Mouse (Mus musculus) midbrain, embryonic 16.5 days (tissue): ENCODE measurements around the gene Rab39. TPM values are rescaled to one million over a fixed set of nuclear protein-coding genes. Genes with fewer than 3 reads are reported as not detected.
A peak's percentile ranks its signal among the peaks of the same experiment; 100 is the strongest.

ENCODE experiments used
- ATAC-seq: fragments of 200-750 bp; cut with Nextera tagmentation; 2 replicates; pipeline ENCODE4 v1.8.0; 2017; ENCODE audit warnings: moderate TSS enrichment
- H3K27ac ChIP-seq: fragments of 300-500 bp; sonication (generic); 2 replicates; pipeline ENCODE4 v1.5.1; 2014; ENCODE audit warnings: mild to moderate bottlenecking, low read length, mixed read lengths
- H3K27me3 ChIP-seq: fragments of 300-500 bp; sonication (generic); 2 replicates; pipeline ENCODE4 v1.6.1; 2014; ENCODE audit warnings: low read depth, low read length, mixed read lengths; ENCODE audit not compliant: control insufficient read depth, insufficient read depth
- H3K36me3 ChIP-seq: fragments of 300-500 bp; sonication (generic); 2 replicates; pipeline ENCODE4 v1.6.1; 2014; ENCODE audit warnings: mild to moderate bottlenecking, low read length, moderate library complexity, mixed read lengths; ENCODE audit not compliant: control insufficient read depth, insufficient read depth
- H3K4me1 ChIP-seq: fragments of 300-500 bp; sonication (generic); 2 replicates; pipeline ENCODE4 v1.6.1; 2014; ENCODE audit warnings: mild to moderate bottlenecking, low read length, mixed read lengths; ENCODE audit not compliant: control insufficient read depth, insufficient read depth
- H3K4me2 ChIP-seq: fragments of 300-500 bp; sonication (generic); 2 replicates; pipeline ENCODE4 v1.6.1; 2014; ENCODE audit warnings: mild to moderate bottlenecking, low read length, mixed read lengths
- H3K4me3 ChIP-seq: fragments of 300-500 bp; sonication (generic); 2 replicates; pipeline ENCODE4 v1.5.1; 2014; ENCODE audit warnings: low read depth, mild to moderate bottlenecking, low read length, moderate library complexity, mixed read lengths
- H3K9ac ChIP-seq: fragments of 300-500 bp; sonication (generic); 2 replicates; pipeline ENCODE4 v1.6.1; 2014; ENCODE audit warnings: low read depth, low read length, mixed read lengths
- H3K9me3 ChIP-seq: fragments of 300-500 bp; sonication (generic); replicated peaks from 2 replicates; pipeline ENCODE4 v1.6.1; 2014; ENCODE audit warnings: mild to moderate bottlenecking, low read length, mixed read lengths; ENCODE audit not compliant: control insufficient read depth, poor library complexity, severe bottlenecking
- WGBS: fragments of 180-500 bp; shearing (Covaris S2); extraction: QIAGEN DNeasy Blood & Tissue Kit; methylation state at CpG from one replicate; pipeline ENCODE4 v1.1.7; 2014; 5-methylcytosine and 5-hydroxymethylcytosine counted together
- polyA plus RNA-seq: library from polyadenylated mRNA; unstranded; fragments of >200 nt; fragmentation: Nextera tagmentation; extraction: Ambion mirVana; gene quantifications from 2 replicates; pipeline ENCODE4 v1.2.1, GENCODE M21; 2015

The Rab39 gene
- 2.0 and 2.2 TPM in 2 replicates for polyA plus RNA-seq

GRCm38 (mm10) chr9:53705992-53706696 is at the start of gene Rab39:
Gene Rab39 (minus strand): TSS chr9:53706232.
- no peak within 1 kb of the TSS for H3K27ac ChIP-seq
- WGBS, result under 1% methylated on average over 47 of the region's 49 CpGs
- H3K4me3 ChIP-seq, result peak within 1 kb of the TSS; percentile 59
- H3K9ac ChIP-seq, result peak within 1 kb of the TSS; percentile 60
- peak within 1 kb of the TSS; percentile 81 for H3K4me2 ChIP-seq
- H3K9me3 ChIP-seq, result no peaks in the 10 kb centered on the region
- H3K4me1 ChIP-seq, result peaks cover 8% of the 10 kb centered on the region; the same call in 1 of the 2 replicates
- H3K36me3 ChIP-seq, result no peaks in the 10 kb centered on the region
- peak; percentile 96 for ATAC-seq
- H3K27me3 ChIP-seq, result no peaks in the 10 kb centered on the region

GRCm38 (mm10) chr9:53754801-53755200 is 48.8 kb upstream of the Rab39 start:
- H3K4me3 ChIP-seq, result no peak overlapping the region
- H3K4me1 ChIP-seq, result no peaks in the 10 kb centered on the region
- no peaks in the 10 kb centered on the region for H3K9me3 ChIP-seq
- no peak overlapping the region for H3K27ac ChIP-seq
- H3K9ac ChIP-seq, result no peak overlapping the region
- peaks cover 2% of the 10 kb centered on the region; the same call in 1 of the 2 replicates for H3K27me3 ChIP-seq
- H3K4me2 ChIP-seq, result no peak overlapping the region
- no peak for ATAC-seq
- no peaks in the 10 kb centered on the region for H3K36me3 ChIP-seq

- H3K36me3 ChIP-seq, result no peaks in the 10 kb centered on the region
- no peaks in the 10 kb centered on the region for H3K9me3 ChIP-seq
- no peak overlapping the region for H3K4me3 ChIP-seq
- no peak overlapping the region for H3K4me2 ChIP-seq
- 51% methylated on average over 5 of the region's 5 CpGs for whole genome bisulfite sequencing
- H3K27ac ChIP-seq, result no peak overlapping the region
- ATAC-seq, result no peak
- no peak overlapping the region for H3K9ac ChIP-seq
- no peaks in the 10 kb centered on the region for H3K4me1 ChIP-seq
- peaks cover 2% of the 10 kb centered on the region; the same call in 1 of the 2 replicates for H3K27me3 ChIP-seq
Measured at GRCm38 (mm10) chr9:53750899-53751298, 44.9 kb upstream of the Rab39 start.

GRCm38 (mm10) chr9:53750411-53750810 is 44.4 kb upstream of the Rab39 start:
- Histone ChIP-seq H3K4me2 (no peak overlapping the region), H3K9me3 (no peaks in the 10 kb centered on the region), H3K36me3 (no peaks in the 10 kb centered on the region), H3K4me1 (no peaks in the 10 kb centered on the region), H3K27ac (no peak overlapping the region), H3K9ac (no peak overlapping the region), H3K27me3 (peaks cover under 1% of the 10 kb centered on the region; the same call in 1 of the 2 replicates), H3K4me3 (no peak overlapping the region)
- no peak for ATAC-seq
- WGBS, result 87% methylated on average over 13 of the region's 13 CpGs

- no peak overlapping the region for H3K4me2 ChIP-seq
- no peaks in the 10 kb centered on the region for H3K27me3 ChIP-seq
- H3K4me1 ChIP-seq, result no peaks in the 10 kb centered on the region
- ATAC-seq, result no peak
- no peak overlapping the region for H3K4me3 ChIP-seq
- no peaks in the 10 kb centered on the region for H3K9me3 ChIP-seq
- H3K27ac ChIP-seq, result no peak overlapping the region
- H3K36me3 ChIP-seq, result no peaks in the 10 kb centered on the region
- no peak overlapping the region for H3K9ac ChIP-seq
- WGBS, result 61% methylated on average over 3 of the region's 3 CpGs
Measured at GRCm38 (mm10) chr9:53740829-53741404, 34.9 kb upstream of the Rab39 start.

- Histone ChIP-seq H3K4me2 (peak overlapping the region; percentile 81), H3K27me3 (no peaks in the 10 kb centered on the region), H3K27ac (no peak overlapping the region), H3K4me3 (peak overlapping the region; percentile 59), H3K36me3 (no peaks in the 10 kb centered on the region), H3K9me3 (no peaks in the 10 kb centered on the region), H3K9ac (peak overlapping the region; percentile 60), H3K4me1 (peaks cover 8% of the 10 kb centered on the region; the same call in 1 of the 2 replicates)
- peak; percentile 23 for ATAC-seq
- 1% methylated on average over 24 of the region's 28 CpGs for WGBS
Measured at GRCm38 (mm10) chr9:53705491-53705991, 491 bp downstream of the Rab39 start.

- H3K9ac ChIP-seq, result no peak overlapping the region
- ATAC-seq, result no peak
- H3K27ac ChIP-seq, result no peak overlapping the region
- WGBS, result 95% methylated on average over 1 of the region's 1 CpGs
- H3K4me2 ChIP-seq, result no peak overlapping the region
- H3K4me1 ChIP-seq, result peaks cover 8% of the 10 kb centered on the region; the same call in 1 of the 2 replicates
- no peak overlapping the region for H3K4me3 ChIP-seq
- H3K36me3 ChIP-seq, result no peaks in the 10 kb centered on the region
- no peaks in the 10 kb centered on the region for H3K9me3 ChIP-seq
- no peaks in the 10 kb centered on the region for H3K27me3 ChIP-seq
Measured at GRCm38 (mm10) chr9:53702991-53703390, 3.0 kb downstream of the Rab39 start.

GRCm38 (mm10) chr9:53700496-53700895 is 5.5 kb downstream of the Rab39 start:
- no peaks in the 10 kb centered on the region for H3K36me3 ChIP-seq
- 83% methylated on average over 4 of the region's 4 CpGs for WGBS

GRCm38 (mm10) chr9:53695846-53696245 is 10.2 kb downstream of the Rab39 start:
- no peak for ATAC-seq
- no peak overlapping the region for H3K9ac ChIP-seq
- 86% methylated on average over 5 of the region's 5 CpGs for WGBS

More at GRCm38 (mm10) chr9:53700496-53700895, 5.5 kb downstream of the Rab39 start:
- H3K4me2 ChIP-seq, result no peak overlapping the region
- H3K9ac ChIP-seq, result no peak overlapping the region
- H3K4me3 ChIP-seq, result no peak overlapping the region
- H3K4me1 ChIP-seq, result peaks cover 3% of the 10 kb centered on the region; the same call in 1 of the 2 replicates
- H3K27ac ChIP-seq, result no peak overlapping the region
- H3K27me3 ChIP-seq, result no peaks in the 10 kb centered on the region
- no peak for ATAC-seq
- no peaks in the 10 kb centered on the region for H3K9me3 ChIP-seq

More at GRCm38 (mm10) chr9:53695846-53696245, 10.2 kb downstream of the Rab39 start:
- Histone ChIP-seq H3K4me2 (no peak overlapping the region), H3K9me3 (no peaks in the 10 kb centered on the region), H3K4me3 (no peak overlapping the region), H3K36me3 (no peaks in the 10 kb centered on the region), H3K27me3 (no peaks in the 10 kb centered on the region), H3K4me1 (no peaks in the 10 kb centered on the region), H3K27ac (no peak overlapping the region)
